Mouse (Mus musculus) thymus, adult 18-20 months (tissue): ENCODE results near the gene Mpp6.

Experiments
- DNase-seq, 2 experiments: peaks; one replicate each; pipeline ENCODE4 v3.0.0; 2022; ENCODE audit warnings: mixed read lengths in 2 of 2

Gene Mpp6

DNA sequence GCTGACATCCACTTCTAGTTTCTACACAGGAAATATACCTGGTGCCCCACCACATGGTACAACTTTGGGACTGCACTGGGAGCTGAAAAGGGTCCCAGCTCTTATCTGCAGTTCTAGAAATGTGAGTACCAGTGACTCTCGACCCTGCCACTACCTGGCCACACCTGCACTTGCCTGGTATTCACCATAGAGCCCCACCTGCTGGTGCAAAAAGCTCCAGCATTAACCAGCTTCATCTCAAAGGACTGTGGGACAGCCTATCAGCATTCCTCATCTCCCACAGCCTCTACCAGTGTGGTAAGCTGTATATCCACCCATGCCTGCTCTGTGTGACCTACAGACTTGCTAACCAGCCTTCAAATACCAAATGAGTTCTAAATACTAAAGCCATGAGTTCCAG is 122.9 kb downstream of the Mpp6 start:
- no peak for DNase-seq

- no peak for DNase-seq
These were observed 127.9 kb downstream of the Mpp6 start for GRCm38 (mm10) chr6:50237963-50238362.

DNA sequence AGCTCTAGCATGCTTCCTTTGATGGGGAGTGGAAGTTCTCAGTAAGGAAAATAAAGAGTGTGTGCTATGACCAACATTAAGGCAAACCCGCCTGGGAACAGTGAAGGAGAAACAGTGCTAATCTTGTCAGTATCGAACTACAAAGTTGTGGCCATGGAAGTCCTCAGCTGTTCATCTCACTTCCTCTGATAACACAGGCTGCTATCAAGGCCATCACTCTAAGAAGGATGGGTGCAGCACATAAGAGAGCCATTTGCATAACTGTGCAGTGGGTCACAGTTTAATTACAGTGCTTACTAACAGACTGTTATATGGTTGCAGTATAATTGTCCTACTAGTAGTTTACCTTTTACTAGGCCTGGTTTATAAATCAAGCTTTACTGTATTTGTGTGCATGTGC is 129.9 kb downstream of the Mpp6 start:
- no peak for DNase-seq

DNA sequence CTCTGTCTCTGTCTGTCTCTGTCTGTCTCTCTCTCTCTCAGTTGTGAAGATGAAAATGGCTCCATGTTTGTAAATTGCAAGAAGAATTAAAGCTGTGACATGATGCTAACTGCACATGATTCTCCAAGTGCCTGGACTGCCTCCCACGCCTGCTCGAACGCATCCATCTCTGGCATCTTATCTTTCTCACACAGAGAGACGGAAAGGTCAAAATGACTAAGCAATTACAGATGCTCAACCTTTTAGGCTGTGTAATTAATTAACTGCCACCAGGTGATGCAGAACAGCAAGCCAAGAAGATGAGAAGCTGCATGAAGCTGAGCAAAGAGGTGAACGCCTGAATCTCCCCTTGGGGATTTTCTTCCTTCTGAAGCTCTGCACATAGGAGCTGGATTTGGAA is 130.4 kb downstream of the Mpp6 start:
- DNase-seq, result no peak

DNA sequence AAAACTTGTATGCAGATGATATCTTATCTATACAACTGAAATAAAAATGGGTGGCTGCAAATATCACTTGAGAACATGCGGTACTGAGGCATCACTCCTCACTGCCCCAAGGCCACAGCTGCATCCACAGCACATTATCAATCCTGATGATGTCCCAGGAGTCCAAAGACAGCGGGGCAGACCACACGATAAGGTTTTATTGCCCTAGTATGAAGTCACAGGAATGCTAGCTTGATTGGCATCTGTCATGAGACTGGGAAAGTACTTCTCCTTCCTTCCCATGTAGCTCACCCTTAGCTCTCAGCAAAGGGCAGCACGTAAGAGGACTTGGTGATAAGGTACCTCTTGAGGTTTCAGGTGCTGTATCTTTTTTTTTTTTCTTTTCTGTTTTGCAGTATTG is 134.1 kb downstream of the Mpp6 start:
- DNase-seq, result no peak

GRCm38 (mm10) chr6:50244967-50245366 is 134.9 kb downstream of the Mpp6 start:
- no peak for DNase-seq

- no peak for DNase-seq
These were observed 137.3 kb downstream of the Mpp6 start for GRCm38 (mm10) chr6:50247356-50247755.

DNA sequence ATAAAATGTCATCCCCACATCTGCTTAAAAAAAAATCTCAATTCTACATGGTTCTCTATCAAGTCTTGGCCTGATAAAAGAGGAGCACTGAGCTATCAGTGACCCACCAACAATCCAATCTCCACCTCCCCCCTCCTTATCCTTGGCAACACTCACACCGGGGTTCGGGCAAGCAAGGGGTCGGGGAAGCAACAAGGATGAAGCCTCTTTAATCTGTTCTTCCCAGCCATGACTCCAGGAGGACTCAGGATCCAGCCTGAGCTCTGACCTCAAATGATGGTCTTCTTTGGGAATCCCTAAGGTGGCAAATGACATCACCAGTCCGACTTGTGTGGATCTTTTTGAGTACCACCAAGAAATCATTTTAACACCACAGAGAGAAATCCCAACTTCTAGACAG is 137.8 kb downstream of the Mpp6 start:
- no peak for DNase-seq
